Mouse (Mus musculus) forebrain, embryonic 14.5 days (tissue): Measurements from ENCODE around the gene Nfe2. TPM values are rescaled to one million over a fixed set of nuclear protein-coding genes. Genes with fewer than 3 reads are reported as not detected.

Experiments
- ATAC-seq: fragments of 200-750 bp; cut with Nextera tagmentation; 2 replicates; pipeline ENCODE4 v1.8.0; 2017; ENCODE audit warnings: mild to moderate bottlenecking, moderate library complexity
- DNase-seq: peaks from one replicate; pipeline ENCODE4 v3.0.0-alpha.2; 2015; ENCODE audit warnings: low spot score
- H3K27ac ChIP-seq: fragments of 300-500 bp; sonication (generic); 2 replicates; pipeline ENCODE4 v1.5.1; 2014; ENCODE audit warnings: low read depth, mild to moderate bottlenecking, control low read depth, low read length, moderate library complexity
- H3K27me3 ChIP-seq: fragments of 300-500 bp; sonication (generic); replicated peaks from 2 replicates; pipeline ENCODE4 v1.6.1; 2014; ENCODE audit warnings: low read length, control low read depth, mixed read lengths; ENCODE audit not compliant: control insufficient read depth, insufficient read depth
- H3K36me3 ChIP-seq: fragments of 300-500 bp; sonication (generic); 2 replicates; pipeline ENCODE4 v1.6.1; 2014; ENCODE audit warnings: low read length, control low read depth; ENCODE audit not compliant: control insufficient read depth, insufficient read depth
- H3K4me1 ChIP-seq: fragments of 300-500 bp; sonication (generic); 2 replicates; pipeline ENCODE4 v1.6.1; 2014; ENCODE audit warnings: antibody characterized with exemption, low read length, control low read depth; ENCODE audit not compliant: control insufficient read depth, insufficient read depth
- H3K4me2 ChIP-seq: fragments of 300-500 bp; sonication (generic); 2 replicates; pipeline ENCODE4 v1.6.1; 2014; ENCODE audit warnings: mild to moderate bottlenecking, control low read depth, low read length
- H3K4me3 ChIP-seq: fragments of 300-500 bp; sonication (generic); 2 replicates; pipeline ENCODE4 v1.5.1; 2014; ENCODE audit warnings: low read depth, low read length, control low read depth
- H3K9ac ChIP-seq: fragments of 300-500 bp; sonication (generic); 2 replicates; pipeline ENCODE4 v1.6.1; 2014; ENCODE audit warnings: mild to moderate bottlenecking, low read length, control low read depth, moderate library complexity
- H3K9me3 ChIP-seq: fragments of 300-500 bp; sonication (generic); replicated peaks from 2 replicates; pipeline ENCODE4 v1.6.1; 2016; ENCODE audit warnings: low read length, control low read depth, mixed read lengths; ENCODE audit not compliant: control insufficient read depth
- WGBS: fragments of 180-500 bp; shearing (Covaris S2); extraction: QIAGEN DNeasy Blood & Tissue Kit; methylation state at CpG from one replicate; pipeline ENCODE4 v1.1.7; 2014; 5-methylcytosine and 5-hydroxymethylcytosine counted together
- polyA plus RNA-seq: library from polyadenylated mRNA; unstranded; fragments of >200 nt; fragmentation: Nextera tagmentation; extraction: Ambion mirVana; gene quantifications from 2 replicates; pipeline ENCODE4 v1.2.1, GENCODE M21; 2014

The Nfe2 gene
- polyA plus RNA-seq, 1 experiment from 2014 or later = 0.42 TPM

DNA sequence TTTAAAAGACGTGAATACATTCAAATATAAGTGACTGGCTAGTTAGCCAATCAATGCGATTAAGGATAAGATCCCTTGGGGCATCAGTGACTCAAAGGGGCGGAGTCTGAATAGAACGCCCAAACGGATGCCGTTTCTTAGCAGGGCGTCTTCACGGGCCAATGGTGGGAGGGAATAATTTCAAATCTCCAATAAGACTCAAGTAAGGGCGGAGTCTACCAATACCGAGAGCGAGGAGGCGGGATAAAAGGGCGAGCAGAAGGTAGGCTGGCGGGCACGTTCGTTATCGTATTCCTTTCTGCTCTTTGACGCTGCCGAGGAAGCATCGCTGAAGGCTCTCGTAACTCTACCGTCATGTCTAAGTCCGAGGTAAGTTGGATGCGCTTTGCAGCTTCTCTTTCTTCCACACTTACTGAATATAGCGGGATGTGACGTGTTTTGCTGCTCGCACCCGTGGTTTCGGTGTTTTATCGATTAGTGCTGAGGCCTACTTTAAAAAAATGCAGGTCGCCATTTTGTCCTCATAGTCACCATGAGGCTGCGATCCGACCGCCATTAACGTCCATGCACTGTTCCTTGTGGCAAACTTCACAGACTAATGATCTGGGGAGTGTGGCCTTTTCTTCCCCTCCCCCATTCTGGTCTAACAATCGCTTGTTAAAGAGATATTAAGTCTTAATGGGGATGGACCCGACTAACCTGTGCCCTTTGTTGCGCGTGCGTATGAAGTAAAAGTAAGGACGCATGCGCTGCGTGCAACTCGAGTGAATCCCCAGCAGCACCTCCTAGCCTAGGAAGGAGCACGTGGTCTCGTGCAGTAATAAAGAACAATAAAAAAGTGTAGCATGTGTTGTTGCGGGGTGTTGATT, 17.8 kb downstream of the Nfe2 start, which contains the start of gene Hnrnpa1:
Gene Hnrnpa1, plus strand, starts transcription at position 273 of the 869 bp plus-strand sequence.
- Histone ChIP-seq H3K4me1 (peaks cover 24% of the 10 kb centered on the region), H3K4me3 (peak within 1 kb of the TSS; percentile 59), H3K9ac (peak within 1 kb of the TSS; percentile 78), H3K4me2 (peak within 1 kb of the TSS; percentile 67), H3K27ac (peak within 1 kb of the TSS; percentile 95), H3K9me3 (no peaks in the 10 kb centered on the region), H3K27me3 (no peaks in the 10 kb centered on the region), H3K36me3 (peaks cover 46% of the 10 kb centered on the region)
- under 1% methylated on average over 47 of the region's 47 CpGs for whole genome bisulfite sequencing
- DNase-seq = peak; percentile 100
- peak; percentile 92 for ATAC-seq

GRCm38 (mm10) chr15:103239685-103240159, 18.5 kb downstream of the Nfe2 start, which contains the start of gene Cbx5:
Cbx5 (minus strand) TSS chr15:103239816.
- Histone ChIP-seq H3K9me3 (no peaks in the 10 kb centered on the region), H3K4me3 (peak within 1 kb of the TSS; percentile 59), H3K4me1 (peaks cover 21% of the 10 kb centered on the region), H3K36me3 (peaks cover 43% of the 10 kb centered on the region), H3K27ac (peak within 1 kb of the TSS; percentile 95), H3K4me2 (peak within 1 kb of the TSS; percentile 67), H3K9ac (peak within 1 kb of the TSS; percentile 78), H3K27me3 (no peaks in the 10 kb centered on the region)
- peak; percentile 92 for ATAC-seq
- under 1% methylated on average over 39 of the region's 39 CpGs for WGBS
- DNase-seq = peak; percentile 99

GRCm38 (mm10) chr15:103239130-103239684, 19.0 kb downstream of the Nfe2 start:
- peak overlapping the region; percentile 59 for H3K4me3 ChIP-seq
- no peaks in the 10 kb centered on the region for H3K27me3 ChIP-seq
- ATAC-seq = peak; percentile 87
- peaks cover 21% of the 10 kb centered on the region for H3K4me1 ChIP-seq
- peak; percentile 99 for DNase-seq
- H3K4me2 ChIP-seq = peak overlapping the region; percentile 48
- WGBS = under 1% methylated on average over 26 of the region's 26 CpGs
- peak overlapping the region; percentile 64 for H3K9ac ChIP-seq
- H3K36me3 ChIP-seq = peaks cover 44% of the 10 kb centered on the region
- H3K27ac ChIP-seq = peak overlapping the region; percentile 95
- no peaks in the 10 kb centered on the region for H3K9me3 ChIP-seq

DNA sequence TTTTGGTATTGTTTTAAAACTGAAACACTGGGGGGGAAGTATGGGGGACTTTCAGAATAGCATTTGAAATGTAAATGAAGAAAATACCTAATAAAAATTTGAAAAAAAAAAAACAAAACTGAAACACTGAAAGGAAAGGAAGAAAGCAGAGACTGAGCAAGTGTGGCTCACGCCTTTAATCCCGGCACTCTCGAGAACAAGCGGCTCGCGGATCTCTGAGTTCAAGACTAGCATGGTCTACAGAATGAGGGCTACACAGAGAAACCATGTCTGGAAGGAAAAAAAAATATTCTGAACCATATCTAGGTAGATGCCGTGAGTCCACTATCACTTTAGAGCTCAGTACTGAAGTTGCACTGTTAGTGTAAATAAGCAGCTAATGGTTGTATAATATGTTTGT, 20.9 kb downstream of the Nfe2 start:
- Histone ChIP-seq H3K4me3 (no peak overlapping the region), H3K9me3 (no peaks in the 10 kb centered on the region), H3K27ac (no peak overlapping the region), H3K4me1 (peaks cover 6% of the 10 kb centered on the region), H3K4me2 (no peak overlapping the region), H3K27me3 (no peaks in the 10 kb centered on the region), H3K36me3 (peaks cover 25% of the 10 kb centered on the region), H3K9ac (no peak overlapping the region)
- ATAC-seq (no peak), DNase-seq (no peak)
- 92% methylated on average over 7 of the region's 7 CpGs for WGBS

DNA sequence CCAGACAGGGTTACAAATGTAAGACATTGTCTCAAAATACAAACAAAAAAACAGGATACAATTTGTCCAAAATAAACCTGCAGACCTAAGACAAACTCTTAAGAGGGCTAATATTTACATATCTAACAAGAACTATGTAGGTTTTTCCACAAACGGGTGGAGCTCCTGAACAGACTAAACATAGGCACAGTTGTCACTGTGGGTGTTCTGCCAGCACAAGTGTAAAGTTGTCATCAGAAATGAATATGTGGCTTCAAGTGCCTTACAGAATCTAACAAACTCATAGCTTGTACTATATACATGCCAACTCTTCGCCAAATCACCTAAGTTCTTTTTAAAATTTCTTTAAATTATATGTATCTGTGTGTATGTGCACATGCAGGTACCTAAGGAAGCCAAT, 25.1 kb downstream of the Nfe2 start:
- DNase-seq = no peak
- Histone ChIP-seq H3K4me2 (no peak overlapping the region), H3K4me3 (no peak overlapping the region), H3K36me3 (peaks cover 11% of the 10 kb centered on the region; the same call in 1 of the 2 replicates), H3K4me1 (no peaks in the 10 kb centered on the region; the same call in 1 of the 2 replicates), H3K27me3 (no peaks in the 10 kb centered on the region), H3K9me3 (no peaks in the 10 kb centered on the region), H3K9ac (no peak overlapping the region), H3K27ac (no peak overlapping the region)
- no peak for ATAC-seq
- WGBS = 83% methylated on average over 2 of the region's 2 CpGs

- Histone ChIP-seq H3K9me3 (no peaks in the 10 kb centered on the region), H3K27me3 (no peaks in the 10 kb centered on the region), H3K36me3 (no peaks in the 10 kb centered on the region), H3K9ac (no peak overlapping the region), H3K27ac (no peak overlapping the region), H3K4me3 (no peak overlapping the region), H3K4me2 (no peak overlapping the region), H3K4me1 (peaks cover 6% of the 10 kb centered on the region; the same call in 1 of the 2 replicates)
- ATAC-seq = no peak
- no peak for DNase-seq
- WGBS = 85% methylated on average over 2 of the region's 2 CpGs
Measured at GRCm38 (mm10) chr15:103228904-103229303, 29.3 kb downstream of the Nfe2 start.

GRCm38 (mm10) chr15:103227572-103227971, 30.6 kb downstream of the Nfe2 start:
- ATAC-seq = no peak
- Histone ChIP-seq H3K27me3 (no peaks in the 10 kb centered on the region), H3K27ac (no peak overlapping the region), H3K4me2 (no peak overlapping the region), H3K36me3 (no peaks in the 10 kb centered on the region), H3K9ac (no peak overlapping the region), H3K4me3 (no peak overlapping the region), H3K9me3 (no peaks in the 10 kb centered on the region), H3K4me1 (peaks cover 6% of the 10 kb centered on the region; the same call in 1 of the 2 replicates)
- DNase-seq = no peak
- 83% methylated on average over 2 of the region's 2 CpGs for WGBS

- Histone ChIP-seq H3K36me3 (no peaks in the 10 kb centered on the region), H3K9me3 (no peaks in the 10 kb centered on the region), H3K4me2 (no peak overlapping the region), H3K27me3 (no peaks in the 10 kb centered on the region), H3K9ac (no peak overlapping the region), H3K4me1 (peaks cover 6% of the 10 kb centered on the region; the same call in 1 of the 2 replicates), H3K27ac (no peak overlapping the region), H3K4me3 (no peak overlapping the region)
- DNase-seq (no peak), ATAC-seq (no peak)
- WGBS = 50% methylated on average over 3 of the region's 3 CpGs
Measured at GRCm38 (mm10) chr15:103227022-103227421, 31.2 kb downstream of the Nfe2 start.
